Comparison of ENCODE assay signal across 8 mouse cellular contexts in the genomic region with DNA sequence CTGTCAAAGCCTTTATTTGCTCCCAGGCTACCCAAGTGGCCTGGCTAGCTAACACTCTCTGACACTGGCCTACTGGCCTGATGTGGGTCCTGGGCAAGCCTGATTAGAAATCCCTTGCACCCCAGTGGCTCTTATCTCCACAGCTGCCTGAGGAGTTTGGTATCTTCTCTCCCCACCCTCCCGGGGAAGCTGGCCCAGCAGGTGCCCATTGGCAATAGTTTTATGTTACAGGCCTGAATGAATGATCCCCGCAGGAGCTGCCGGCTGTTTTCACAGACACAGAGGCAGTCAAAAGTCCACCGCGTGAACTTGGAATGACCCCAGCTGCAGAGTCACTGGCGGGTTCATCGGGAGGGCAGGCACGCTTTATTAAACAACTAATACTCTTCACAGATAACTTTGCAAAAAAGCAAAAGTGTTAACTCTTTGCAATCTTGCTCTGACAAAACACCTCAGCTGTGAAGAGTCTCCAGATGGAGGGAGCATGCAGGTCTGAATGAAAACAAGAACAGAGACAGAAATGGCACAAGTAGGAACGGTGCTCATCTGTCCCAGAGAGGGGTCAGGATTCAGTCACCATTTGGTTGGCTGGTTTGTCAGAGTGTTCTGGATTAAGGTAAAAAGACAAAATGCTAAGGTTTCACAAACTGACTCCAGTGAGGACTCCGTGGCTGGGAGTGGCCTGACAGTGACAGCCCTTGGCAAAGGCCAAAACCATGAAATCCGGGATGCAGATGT.
DNase-seq lines count a peak whose midpoint lies in the region; ATAC-seq and TF ChIP-seq lines count a peak whose summit lies in the region.

No protein-coding gene starts in this region.

- no peak overlapping the region for H3K27ac ChIP-seq in midbrain, postnatal 0 days (ENCODE audit: low read depth, low read length)

- TF ChIP-seq CTCF in midbrain, postnatal 0 days (IDR thresholded peaks at IDR 0.05) = no peak

- H3K36me3 ChIP-seq in midbrain, postnatal 0 days (ENCODE audit: insufficient read depth, low read length) = 0 out of 2 replicates have a peak, but pooled peaks cover 16% of the 10 kb centered on the region

- no peak overlapping the region for H3K4me3 ChIP-seq in midbrain, postnatal 0 days (ENCODE audit: low read depth, low read length)

- H3K4me1 ChIP-seq in midbrain, postnatal 0 days (ENCODE audit: insufficient read depth, low read length) = no peaks in the 10 kb centered on the region

- 19% methylated on average over 11 of the region's 11 CpGs for WGBS in midbrain, postnatal 0 days

- H3K9me3 ChIP-seq in midbrain, postnatal 0 days (ENCODE audit: low read length) = no peaks in the 10 kb centered on the region

- H3K4me2 ChIP-seq in midbrain, postnatal 0 days (ENCODE audit: low read depth, low read length, poor library complexity, severe bottlenecking) = no peak overlapping the region

- peak; percentile 40 for ATAC-seq in megakaryocyte progenitor cell, adult 5-6 weeks (replicated peaks; ENCODE audit: poor library complexity)
- ATAC-seq in midbrain, postnatal 0 days (ENCODE audit: low FRiP score) = no peak

- no peaks in the 10 kb centered on the region for H3K27me3 ChIP-seq in midbrain, postnatal 0 days (ENCODE audit: insufficient read depth, low read length)

- DNase-seq in testis, postnatal 14 days (ENCODE audit: low spot score) = peak; percentile 21
- DNase-seq in testis, postnatal 10 days (ENCODE audit: low spot score) = no peak
- peak; percentile 21 for DNase-seq in forelimb bud, embryonic 11.5 days (ENCODE audit: low read depth, low spot score)
- DNase-seq in kidney, adult 11 months = peak; percentile 83
- no peak for DNase-seq in thymus, postnatal 0 days (ENCODE audit: low spot score)
- DNase-seq in layer of hippocampus, postnatal 10 days (ENCODE audit: low spot score in 2 of 2) = no peak
- no peak for DNase-seq in midbrain, postnatal 0 days (ENCODE audit: low spot score)

- H3K9ac ChIP-seq in midbrain, postnatal 0 days (replicated peaks; ENCODE audit: low read length, poor library complexity, severe bottlenecking) = no peak overlapping the region

Comparison
In these comparisons a context has a peak if more than half of its experiments do, and no peak if none do; other contexts are left out.
1. DNase-seq: peak in testis, postnatal 14 days (single experiment), forelimb bud, embryonic 11.5 days (single experiment) and kidney, adult 11 months (single experiment); none in testis, postnatal 10 days (single experiment), thymus, postnatal 0 days (single experiment), layer of hippocampus, postnatal 10 days (0 of 2) and midbrain, postnatal 0 days (single experiment).